Mouse (Mus musculus): ENCODE results near the gene Olfr1037. TPM values are rescaled to one million over a fixed set of nuclear protein-coding genes. Genes with fewer than 3 reads are reported as not detected.
"Not testable (repeated sequence)": the region's sequence is repeated elsewhere in the genome, so short reads cannot be mapped to it uniquely, and the experiment has no call there.

Gene Olfr1037
- not detected in 2 replicates for polyA plus RNA-seq (2014; fragmentation: Nextera tagmentation; extraction: Ambion mirVana)

DNA sequence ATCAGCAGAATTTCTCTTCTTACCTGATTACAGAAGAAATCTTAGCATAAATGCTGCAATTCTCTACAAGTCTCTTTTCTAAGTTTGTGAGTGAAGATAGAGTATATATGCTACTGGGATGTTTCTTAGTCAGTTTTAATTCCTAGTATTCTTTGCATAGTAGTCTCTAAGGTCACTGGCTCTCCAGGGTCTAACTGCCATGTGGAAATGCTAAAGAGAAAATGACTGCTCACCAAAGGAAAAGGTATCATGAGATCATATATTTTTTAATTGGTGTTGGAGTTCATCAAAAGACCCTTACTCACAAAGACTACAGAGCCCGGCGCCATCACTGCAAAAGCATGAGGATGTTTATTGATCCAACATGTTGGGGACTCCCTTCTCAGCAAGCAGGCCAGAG lies at the start of gene Olfr1037:
TSS of gene Olfr1037 (minus strand) at position 101 of the 400 bp plus-strand sequence.
- ATAC-seq (ENCODE audit: insufficient read depth, low FRiP score, low TSS enrichment), result no peak
- no peaks in the 10 kb centered on the region for H3K4me1 ChIP-seq (ENCODE audit: control insufficient read depth, insufficient read depth, low read length)
- no peaks in the 10 kb centered on the region for H3K9me3 ChIP-seq (ENCODE audit: control insufficient read depth, low read length)
- H3K4me3 ChIP-seq (ENCODE audit: low read depth, low read length), result no peak within 1 kb of the TSS
- no peak for DNase-seq (ENCODE audit: low spot score)
- H3K9ac ChIP-seq (ENCODE audit: low read length), result no peak within 1 kb of the TSS
- no peak within 1 kb of the TSS for H3K4me2 ChIP-seq (ENCODE audit: low read depth)
- 90% methylated on average over 2 of the region's 2 CpGs for WGBS
- H3K27ac ChIP-seq (ENCODE audit: low read depth, low read length), result no peak within 1 kb of the TSS
- no peaks in the 10 kb centered on the region for H3K27me3 ChIP-seq (ENCODE audit: control insufficient read depth, insufficient read depth, low read length)
- no peaks in the 10 kb centered on the region for H3K36me3 ChIP-seq (ENCODE audit: control insufficient read depth, insufficient read depth, low read length)

GRCm38 (mm10) chr2:86135828-86136227 lies 48.6 kb upstream of the Olfr1037 start, which contains the start of gene Olfr1039:
Gene Olfr1039 (minus strand): TSS chr2:86135928.
- H3K27ac ChIP-seq (ENCODE audit: low read depth, low read length), result no peak within 1 kb of the TSS
- no peaks in the 10 kb centered on the region for H3K9me3 ChIP-seq (ENCODE audit: control insufficient read depth, low read length)
- ATAC-seq (ENCODE audit: insufficient read depth, low FRiP score, low TSS enrichment) (no peak), DNase-seq (ENCODE audit: low spot score) (no peak)
- H3K27me3 ChIP-seq (ENCODE audit: control insufficient read depth, insufficient read depth, low read length), result no peaks in the 10 kb centered on the region
- no peaks in the 10 kb centered on the region for H3K4me1 ChIP-seq (ENCODE audit: control insufficient read depth, insufficient read depth, low read length)
- H3K9ac ChIP-seq (ENCODE audit: low read length), result no peak within 1 kb of the TSS
- H3K36me3 ChIP-seq (ENCODE audit: control insufficient read depth, insufficient read depth, low read length), result no peaks in the 10 kb centered on the region
- 91% methylated on average over 1 of the region's 1 CpGs for WGBS
- H3K4me2 ChIP-seq (ENCODE audit: low read depth), result no peak within 1 kb of the TSS
- no peak within 1 kb of the TSS for H3K4me3 ChIP-seq (ENCODE audit: low read depth, low read length)

- DNase-seq (ENCODE audit: low spot score); H3K36me3 ChIP-seq (ENCODE audit: control insufficient read depth, insufficient read depth, low read length); H3K27ac ChIP-seq (ENCODE audit: low read depth, low read length); H3K4me1 ChIP-seq (ENCODE audit: control insufficient read depth, insufficient read depth, low read length); H3K9me3 ChIP-seq (ENCODE audit: control insufficient read depth, low read length); H3K4me3 ChIP-seq (ENCODE audit: low read depth, low read length); H3K27me3 ChIP-seq (ENCODE audit: control insufficient read depth, insufficient read depth, low read length); H3K9ac ChIP-seq (ENCODE audit: low read length); ATAC-seq (ENCODE audit: insufficient read depth, low FRiP score, low TSS enrichment); H3K4me2 ChIP-seq (ENCODE audit: low read depth): not testable (repeated sequence)
- WGBS, result 88% methylated on average over 1 of the region's 1 CpGs
These were observed 6.7 kb downstream of the Olfr1037 start for GRCm38 (mm10) chr2:86080478-86080877.

DNA sequence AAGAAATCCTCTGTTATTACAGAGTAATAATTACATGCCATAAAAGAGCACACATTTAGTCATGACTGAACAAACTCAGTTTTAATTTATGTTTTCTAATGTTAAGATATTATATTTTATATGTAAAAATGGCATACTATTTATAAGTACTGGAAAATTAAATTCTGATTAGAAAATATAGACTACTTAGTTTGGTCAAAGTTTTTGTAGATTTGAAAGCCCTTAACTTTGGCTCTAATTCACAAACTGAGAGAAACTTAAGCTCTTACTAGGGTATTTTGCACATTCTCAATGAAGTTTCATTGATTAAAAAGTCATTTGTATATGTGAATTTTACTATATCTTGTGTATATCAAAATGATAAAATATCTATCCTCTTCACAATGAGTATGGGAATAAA lies 13.5 kb downstream of the Olfr1037 start, which contains the start of gene Olfr1036:
TSS of gene Olfr1036 (plus strand) at position 301 of the 400 bp plus-strand sequence.
- not testable (repeated sequence) for H3K27ac ChIP-seq (ENCODE audit: low read depth, low read length); ATAC-seq (ENCODE audit: insufficient read depth, low FRiP score, low TSS enrichment); H3K36me3 ChIP-seq (ENCODE audit: control insufficient read depth, insufficient read depth, low read length); H3K9ac ChIP-seq (ENCODE audit: low read length); H3K4me2 ChIP-seq (ENCODE audit: low read depth); H3K9me3 ChIP-seq (ENCODE audit: control insufficient read depth, low read length); H3K27me3 ChIP-seq (ENCODE audit: control insufficient read depth, insufficient read depth, low read length); DNase-seq (ENCODE audit: low spot score); H3K4me1 ChIP-seq (ENCODE audit: control insufficient read depth, insufficient read depth, low read length); H3K4me3 ChIP-seq (ENCODE audit: low read depth, low read length)

DNA sequence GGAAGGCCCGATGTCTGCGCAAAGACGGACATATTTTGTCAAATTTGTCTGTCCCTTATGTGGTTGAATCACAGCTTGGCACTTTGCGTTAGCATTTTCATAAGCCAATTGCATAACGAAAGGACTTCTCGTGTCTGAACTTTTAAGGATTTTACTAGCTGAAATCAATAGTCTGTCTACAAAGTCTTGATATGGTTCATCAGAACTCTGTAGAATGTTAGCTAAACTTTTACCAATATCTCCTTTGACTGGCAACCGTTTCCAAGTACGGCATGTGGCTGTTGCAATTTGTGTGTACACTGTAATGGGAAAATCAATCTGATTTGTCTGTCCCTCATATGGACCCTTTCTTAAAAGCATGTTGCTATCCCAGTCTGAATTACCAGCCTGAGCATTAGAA lies 17.0 kb downstream of the Olfr1037 start:
- no peak for DNase-seq (ENCODE audit: low spot score)
- no peak for ATAC-seq (ENCODE audit: insufficient read depth, low FRiP score, low TSS enrichment)
- no peaks in the 10 kb centered on the region for H3K9me3 ChIP-seq (ENCODE audit: control insufficient read depth, low read length)

GRCm38 (mm10) chr2:86063766-86064165 lies 23.4 kb downstream of the Olfr1037 start:
- not testable (repeated sequence) for H3K27ac ChIP-seq (ENCODE audit: low read depth, low read length); H3K36me3 ChIP-seq (ENCODE audit: control insufficient read depth, insufficient read depth, low read length); ATAC-seq (ENCODE audit: insufficient read depth, low FRiP score, low TSS enrichment); H3K4me3 ChIP-seq (ENCODE audit: low read depth, low read length); H3K27me3 ChIP-seq (ENCODE audit: control insufficient read depth, insufficient read depth, low read length); DNase-seq (ENCODE audit: low spot score); H3K9ac ChIP-seq (ENCODE audit: low read length); H3K4me2 ChIP-seq (ENCODE audit: low read depth); H3K9me3 ChIP-seq (ENCODE audit: control insufficient read depth, low read length); H3K4me1 ChIP-seq (ENCODE audit: control insufficient read depth, insufficient read depth, low read length)
- WGBS, result 92% methylated on average over 2 of the region's 2 CpGs

More for the DNA sequence above, 17.0 kb downstream of the Olfr1037 start:
- no peak overlapping the region for H3K4me3 ChIP-seq (ENCODE audit: low read depth, low read length)
- no peak overlapping the region for H3K4me2 ChIP-seq (ENCODE audit: low read depth)
- H3K27me3 ChIP-seq (ENCODE audit: control insufficient read depth, insufficient read depth, low read length), result no peaks in the 10 kb centered on the region
- H3K36me3 ChIP-seq (ENCODE audit: control insufficient read depth, insufficient read depth, low read length), result no peaks in the 10 kb centered on the region
- no peaks in the 10 kb centered on the region for H3K4me1 ChIP-seq (ENCODE audit: control insufficient read depth, insufficient read depth, low read length)
- WGBS, result 93% methylated on average over 8 of the region's 8 CpGs
- no peak overlapping the region for H3K9ac ChIP-seq (ENCODE audit: low read length)
- H3K27ac ChIP-seq (ENCODE audit: low read depth, low read length), result no peak overlapping the region

GRCm38 (mm10) chr2:86050777-86051176 lies 36.4 kb downstream of the Olfr1037 start:
- H3K4me1 ChIP-seq (ENCODE audit: control insufficient read depth, insufficient read depth, low read length); H3K4me2 ChIP-seq (ENCODE audit: low read depth); H3K27me3 ChIP-seq (ENCODE audit: control insufficient read depth, insufficient read depth, low read length); H3K9ac ChIP-seq (ENCODE audit: low read length); H3K27ac ChIP-seq (ENCODE audit: low read depth, low read length); H3K4me3 ChIP-seq (ENCODE audit: low read depth, low read length); H3K9me3 ChIP-seq (ENCODE audit: control insufficient read depth, low read length); H3K36me3 ChIP-seq (ENCODE audit: control insufficient read depth, insufficient read depth, low read length): not testable (repeated sequence)
- peak; percentile 42; the same call in 1 of the 2 replicates for ATAC-seq (ENCODE audit: insufficient read depth, low FRiP score, low TSS enrichment)
- peak; percentile 22 for DNase-seq (ENCODE audit: low spot score)

DNA sequence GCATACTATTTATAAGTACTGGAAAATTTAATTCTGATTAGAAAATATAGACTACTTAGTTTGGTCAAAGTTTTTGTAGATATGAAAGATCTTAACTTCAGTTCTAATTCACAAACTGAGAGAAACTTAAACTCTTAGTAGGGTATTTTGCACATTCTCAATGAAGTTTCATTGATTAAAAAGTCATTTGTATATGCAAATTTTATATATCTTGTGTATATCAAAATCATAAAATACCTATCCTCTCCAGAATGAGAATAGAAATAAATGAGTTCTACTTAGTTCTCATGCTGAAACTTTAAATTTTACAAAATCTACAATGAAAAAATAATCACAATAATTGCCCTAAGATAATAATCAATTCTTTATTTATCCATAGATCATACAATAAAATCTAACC lies 41.6 kb downstream of the Olfr1037 start, which contains the start of gene Olfr1034:
TSS of gene Olfr1034 (plus strand) at position 301 of the 400 bp plus-strand sequence.
- H3K4me1 ChIP-seq (ENCODE audit: control insufficient read depth, insufficient read depth, low read length), result no peaks in the 10 kb centered on the region
- no peak within 1 kb of the TSS for H3K4me2 ChIP-seq (ENCODE audit: low read depth)
- ATAC-seq (ENCODE audit: insufficient read depth, low FRiP score, low TSS enrichment) (no peak), DNase-seq (ENCODE audit: low spot score) (no peak)
- H3K27me3 ChIP-seq (ENCODE audit: control insufficient read depth, insufficient read depth, low read length), result no peaks in the 10 kb centered on the region
- no peak within 1 kb of the TSS for H3K4me3 ChIP-seq (ENCODE audit: low read depth, low read length)
- H3K9me3 ChIP-seq (ENCODE audit: control insufficient read depth, low read length), result no peaks in the 10 kb centered on the region
- no peaks in the 10 kb centered on the region for H3K36me3 ChIP-seq (ENCODE audit: control insufficient read depth, insufficient read depth, low read length)
- no peak within 1 kb of the TSS for H3K27ac ChIP-seq (ENCODE audit: low read depth, low read length)
- no peak within 1 kb of the TSS for H3K9ac ChIP-seq (ENCODE audit: low read length)
